Mouse (Mus musculus): ENCODE results near the gene Gstcd.

Gstcd gene

DNA sequence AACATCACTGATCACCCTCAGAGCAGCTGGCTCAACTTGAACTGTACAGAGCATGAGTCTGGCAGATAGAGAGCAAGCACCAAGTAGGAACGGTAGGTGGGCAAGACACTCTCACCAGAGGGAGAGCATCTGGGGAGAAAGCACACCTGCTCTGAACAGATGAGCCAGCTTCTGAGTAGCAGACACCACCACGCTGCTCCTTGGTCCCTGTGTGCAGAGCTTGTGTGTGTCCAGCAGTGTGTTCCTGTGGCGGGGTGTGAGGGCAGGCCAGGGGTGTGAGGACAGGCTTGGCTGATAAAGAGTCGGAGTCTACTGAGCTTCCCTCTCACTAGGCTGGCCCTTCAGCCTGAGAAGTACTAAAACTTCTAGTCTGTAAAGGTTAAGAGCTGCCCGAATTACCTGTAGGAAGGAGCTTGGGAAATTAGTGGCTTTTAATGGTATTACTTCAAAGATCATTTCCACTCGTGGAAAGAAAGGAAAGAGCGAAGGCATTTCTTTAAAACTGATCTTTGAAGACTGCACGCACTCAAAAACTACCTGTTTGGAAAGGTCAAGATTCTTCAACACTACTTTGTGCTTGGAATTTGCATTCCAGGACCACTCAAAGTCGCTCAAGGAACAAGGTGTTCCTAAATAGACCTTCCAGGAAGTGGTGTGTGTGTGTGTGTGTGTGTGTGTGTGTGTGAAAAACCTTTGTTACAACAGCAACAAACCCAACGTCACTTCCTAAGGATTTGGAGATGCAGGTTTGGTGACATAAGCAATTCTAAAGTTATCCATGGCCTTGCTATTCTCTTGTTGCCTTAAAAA lies 151.4 kb downstream of the Gstcd start:
- DNase-seq, result no peak

DNA sequence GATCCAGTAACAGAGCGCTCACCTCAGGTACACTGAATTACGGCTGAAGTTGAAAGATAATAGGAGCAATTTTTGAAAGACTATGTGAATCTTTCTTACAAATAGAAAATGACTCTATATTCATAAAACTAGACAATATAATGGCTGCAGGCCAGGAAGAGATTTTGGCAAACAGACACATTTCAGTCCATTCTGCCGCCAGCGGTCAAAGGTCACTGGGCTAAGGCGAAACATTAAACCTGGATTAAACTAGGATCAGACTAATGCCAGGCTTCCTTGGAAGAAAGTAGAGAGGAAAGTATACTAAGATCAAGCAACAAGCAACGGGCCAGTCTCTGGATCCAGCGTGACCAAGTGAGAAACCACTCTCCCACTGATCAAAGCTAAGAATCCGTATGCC lies 152.8 kb downstream of the Gstcd start:
- DNase-seq, result no peak

DNA sequence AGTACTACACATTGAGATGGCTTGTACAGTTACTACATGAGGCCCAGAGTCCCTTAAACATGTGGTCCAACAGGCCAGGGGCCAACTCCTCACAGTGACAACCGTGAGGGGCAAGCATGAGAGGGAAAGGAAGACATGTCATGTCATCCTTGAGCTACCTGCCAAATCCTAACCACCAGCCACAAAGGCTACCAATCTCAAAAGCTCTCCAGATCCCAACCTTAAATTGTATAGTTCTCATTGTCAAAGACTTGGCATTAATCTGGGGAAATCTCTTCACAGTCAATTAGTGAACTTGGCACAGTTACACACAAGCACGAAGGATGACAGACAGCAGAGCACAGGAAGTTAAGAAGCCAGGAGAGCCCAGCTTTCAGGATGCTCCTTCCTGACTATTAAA lies 157.2 kb downstream of the Gstcd start:
- no peak for DNase-seq

Measured in cerebellum, postnatal 36 days (tissue).